Mouse (Mus musculus) neutrophil, adult 83 days (primary cell): ENCODE results near the gene Vmn1r13. TPM values are rescaled to one million over a fixed set of nuclear protein-coding genes. Genes with fewer than 3 reads are reported as not detected.

Experiments used
- total RNA-seq, 2 experiments: library from RNA; stranded (reverse); gene quantifications; one replicate each; pipeline ENCODE4 v1.2.4; 2023

Gene Vmn1r13
- total RNA-seq = not detected

DNA sequence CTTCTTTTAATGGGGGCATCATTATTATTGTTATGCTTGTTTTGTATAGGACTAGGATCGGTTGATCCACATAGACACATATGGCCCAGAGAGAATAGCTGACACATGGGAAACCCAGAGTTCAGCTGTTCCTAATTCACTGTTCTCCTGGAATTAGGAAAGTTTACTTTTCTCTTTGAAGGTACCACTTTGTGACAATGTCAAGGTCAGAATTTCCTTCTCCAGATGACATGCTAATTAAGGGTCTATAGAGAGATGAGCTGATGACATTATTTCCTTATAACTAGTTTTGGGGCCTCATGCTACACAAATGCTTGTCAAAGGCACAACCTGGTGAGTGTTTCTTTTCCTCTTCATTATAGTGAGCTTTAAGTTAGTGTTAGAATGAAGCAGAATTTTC is at the start of gene Vmn1r13:
Gene Vmn1r13 (plus strand): TSS at position 301 of the 400 bp plus-strand sequence.

DNA sequence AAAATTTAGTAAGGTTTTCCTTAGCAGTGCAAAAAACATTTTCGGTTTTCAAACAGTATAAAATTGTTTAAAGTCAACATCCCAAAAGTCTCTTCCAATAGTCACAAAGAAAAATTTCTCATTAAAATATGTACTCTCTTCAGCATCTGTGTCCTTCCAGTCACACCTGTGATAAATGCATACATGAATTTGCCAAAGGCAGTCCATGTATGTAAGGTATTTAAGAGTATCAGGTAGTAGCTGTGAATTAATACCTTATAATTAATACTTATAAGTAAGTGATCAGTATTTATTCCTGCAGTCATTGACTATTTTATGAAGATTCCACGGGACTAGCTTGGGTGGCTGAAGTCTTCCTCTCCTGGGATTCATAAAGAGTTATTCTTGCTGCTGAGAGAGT is 46.5 kb upstream of the Vmn1r13 start, which contains the start of gene Vmn1r12:
Gene Vmn1r12 (plus strand): TSS at position 301 of the 400 bp plus-strand sequence.

GRCm38 (mm10) chr6:57231386-57231785 is 28.3 kb downstream of the Vmn1r13 start, which contains the start of gene Vmn1r14:
Gene Vmn1r14, plus strand, starts transcription at chr6:57231686.

DNA sequence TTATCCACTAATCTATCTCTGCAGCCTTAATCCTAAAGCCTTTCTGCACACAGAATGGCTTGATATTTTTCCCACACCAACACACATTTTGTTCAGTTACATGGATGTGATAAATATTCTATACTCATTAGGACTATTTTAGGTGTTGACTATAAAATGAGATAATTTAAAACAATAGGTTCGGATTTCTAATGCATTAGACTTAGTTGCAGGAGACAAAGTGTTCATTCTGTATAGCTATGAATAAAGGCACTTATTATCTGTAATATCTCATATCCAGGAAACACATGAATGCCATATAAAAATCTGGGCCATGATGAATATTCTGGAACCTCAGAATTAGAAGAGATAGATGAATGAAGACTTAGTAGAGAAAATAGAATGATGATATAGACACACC is 54.6 kb downstream of the Vmn1r13 start, which contains the start of gene Vmn1r15:
Gene Vmn1r15 (plus strand): TSS at position 301 of the 400 bp plus-strand sequence.

Other genes starting within 250 kb of the Vmn1r13 start
- not detected for gene Vmn1r5, start 233.0 kb upstream of the Vmn1r13 start, total RNA-seq
- not detected for gene Vmn1r6, start 206.0 kb upstream of the Vmn1r13 start, total RNA-seq
- gene Vmn1r7, start 178.0 kb upstream of the Vmn1r13 start, total RNA-seq = not detected
- gene Vmn1r8, start 171.0 kb upstream of the Vmn1r13 start, total RNA-seq = not detected
- not detected for gene Vmn1r9, start 136.5 kb upstream of the Vmn1r13 start, total RNA-seq
- gene Vmn1r10, start 93.8 kb upstream of the Vmn1r13 start, total RNA-seq = not detected
- gene Vmn1r11, start 69.8 kb upstream of the Vmn1r13 start, total RNA-seq = not detected
- under 1 TPM; 0.09 TPM for gene Vmn1r12, start 46.4 kb upstream of the Vmn1r13 start, total RNA-seq
- gene Vmn1r14, start 28.4 kb downstream of the Vmn1r13 start, total RNA-seq = not detected
- gene Vmn1r15, start 54.7 kb downstream of the Vmn1r13 start, total RNA-seq = not detected
- gene Vmn1r16, start 126.2 kb downstream of the Vmn1r13 start, total RNA-seq = not detected
- gene Vmn1r17, start 160.4 kb downstream of the Vmn1r13 start, total RNA-seq = not detected
- gene Vmn1r18, start 192.5 kb downstream of the Vmn1r13 start, total RNA-seq = not detected
- gene Vmn1r19, start 200.5 kb downstream of the Vmn1r13 start, total RNA-seq = not detected
- not detected for gene Vmn1r20, start 225.6 kb downstream of the Vmn1r13 start, total RNA-seq